Mouse (Mus musculus) midbrain, embryonic 14.5 days (tissue): ENCODE results near the gene Plppr2. TPM values are rescaled to one million over a fixed set of nuclear protein-coding genes. Genes with fewer than 3 reads are reported as not detected.
A peak's percentile ranks its signal among the peaks of the same experiment; 100 is the strongest.

Experiments
- ATAC-seq: fragments of 200-750 bp; cut with Nextera tagmentation; 2 replicates; pipeline ENCODE4 v1.8.0; 2017; ENCODE audit warnings: moderate number of reproducible peaks, moderate library complexity; ENCODE audit not compliant: low FRiP score, low TSS enrichment
- DNase-seq: peaks from one replicate; pipeline ENCODE4 v3.0.0-alpha.2; 2015
- H3K27ac ChIP-seq: fragments of 300-500 bp; sonication (generic); replicated peaks from 2 replicates; pipeline ENCODE4 v1.5.1; 2014; ENCODE audit warnings: mild to moderate bottlenecking, low read depth, low read length, moderate library complexity
- H3K27me3 ChIP-seq: fragments of 300-500 bp; sonication (generic); 2 replicates; pipeline ENCODE4 v1.6.1; 2014; ENCODE audit warnings: low read length, control low read depth, mixed read lengths; ENCODE audit not compliant: control insufficient read depth, insufficient read depth
- H3K36me3 ChIP-seq: fragments of 300-500 bp; sonication (generic); 2 replicates; pipeline ENCODE4 v1.6.1; 2014; ENCODE audit warnings: low read length, control low read depth; ENCODE audit not compliant: control insufficient read depth, insufficient read depth
- H3K4me1 ChIP-seq: fragments of 300-500 bp; sonication (generic); 2 replicates; pipeline ENCODE4 v1.6.1; 2014; ENCODE audit warnings: mild to moderate bottlenecking, antibody characterized with exemption, low read length, control low read depth; ENCODE audit not compliant: control insufficient read depth, insufficient read depth
- H3K4me2 ChIP-seq: fragments of 300-500 bp; sonication (generic); 2 replicates; pipeline ENCODE4 v1.6.1; 2014; ENCODE audit warnings: mild to moderate bottlenecking, low read length, moderate library complexity
- H3K4me3 ChIP-seq: fragments of 300-500 bp; sonication (generic); replicated peaks from 2 replicates; pipeline ENCODE4 v1.5.1; 2014; ENCODE audit warnings: low read depth, low read length
- H3K9ac ChIP-seq: fragments of 300-500 bp; sonication (generic); replicated peaks from 2 replicates; pipeline ENCODE4 v1.6.1; 2014; ENCODE audit warnings: mild to moderate bottlenecking, low read length, moderate library complexity
- H3K9me3 ChIP-seq: fragments of 300-500 bp; sonication (generic); 2 replicates; pipeline ENCODE4 v1.6.1; 2016; ENCODE audit warnings: low read length, control low read depth, mixed read lengths; ENCODE audit not compliant: control insufficient read depth
- WGBS: fragments of 180-500 bp; shearing (Covaris S2); extraction: QIAGEN DNeasy Blood & Tissue Kit; methylation state at CpG from one replicate; pipeline ENCODE4 v1.1.7; 2014; 5-methylcytosine and 5-hydroxymethylcytosine counted together
- polyA plus RNA-seq: library from polyadenylated mRNA; unstranded; fragments of >200 nt; fragmentation: Nextera tagmentation; extraction: Ambion mirVana; gene quantifications from 2 replicates; pipeline ENCODE4 v1.2.1, GENCODE M21; 2014

Plppr2 gene
- polyA plus RNA-seq, 1 experiment from 2014 or later, result 91.3 TPM

DNA sequence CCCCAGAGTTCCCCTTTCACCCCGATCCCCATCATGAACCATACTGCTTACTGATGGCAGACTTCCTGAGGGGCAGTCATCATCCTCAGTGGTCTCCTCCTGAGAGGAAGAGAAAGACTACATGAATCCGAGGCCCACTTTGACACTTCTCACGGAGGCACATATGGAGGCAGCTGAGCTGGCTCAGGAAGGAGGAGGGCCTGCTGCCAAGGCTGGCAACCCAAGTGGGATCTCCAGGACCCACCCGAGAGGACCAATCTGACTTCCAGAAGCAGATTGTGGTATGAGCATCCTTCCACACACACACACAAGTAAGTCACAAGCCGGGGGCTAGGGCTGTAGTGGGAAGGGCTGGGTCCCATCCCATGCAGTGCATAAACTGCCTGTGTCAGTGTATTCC is 40.5 kb downstream of the Plppr2 start:
- no peaks in the 10 kb centered on the region for H3K9me3 ChIP-seq
- no peak overlapping the region for H3K4me2 ChIP-seq
- 84% methylated on average over 5 of the region's 5 CpGs for WGBS
- H3K4me3 ChIP-seq, result no peak overlapping the region
- DNase-seq (no peak), ATAC-seq (no peak)
- no peaks in the 10 kb centered on the region for H3K27me3 ChIP-seq
- no peak overlapping the region for H3K27ac ChIP-seq
- no peak overlapping the region for H3K9ac ChIP-seq
- H3K4me1 ChIP-seq, result no peaks in the 10 kb centered on the region
- H3K36me3 ChIP-seq, result no peaks in the 10 kb centered on the region

DNA sequence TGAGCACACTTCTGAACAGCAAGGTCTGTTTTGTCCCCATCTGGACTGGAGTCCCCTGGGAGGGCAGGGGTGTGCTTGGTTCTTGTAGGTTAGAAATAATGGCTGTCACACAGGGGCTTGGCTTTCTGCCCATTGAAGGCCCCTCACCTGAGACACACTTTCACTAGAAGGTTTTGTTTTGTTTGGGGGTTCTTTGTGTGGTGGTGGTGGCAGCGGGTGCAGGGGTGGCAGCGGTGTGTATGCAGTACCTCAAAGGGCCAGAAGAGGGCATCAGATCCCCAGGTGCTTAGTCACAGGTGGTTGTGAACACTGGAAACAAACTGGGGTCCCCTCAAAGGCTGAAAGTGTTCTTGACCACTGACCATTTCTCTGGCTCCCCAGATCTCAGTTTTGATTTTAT is 41.1 kb downstream of the Plppr2 start:
- no peak overlapping the region for H3K9ac ChIP-seq
- 21% methylated on average over 2 of the region's 2 CpGs for WGBS
- no peaks in the 10 kb centered on the region for H3K4me1 ChIP-seq
- ATAC-seq (no peak), DNase-seq (peak; percentile 10)
- no peaks in the 10 kb centered on the region for H3K36me3 ChIP-seq
- H3K4me3 ChIP-seq, result no peak overlapping the region
- no peaks in the 10 kb centered on the region for H3K9me3 ChIP-seq
- H3K4me2 ChIP-seq, result no peak overlapping the region
- H3K27ac ChIP-seq, result no peak overlapping the region
- no peaks in the 10 kb centered on the region for H3K27me3 ChIP-seq

DNA sequence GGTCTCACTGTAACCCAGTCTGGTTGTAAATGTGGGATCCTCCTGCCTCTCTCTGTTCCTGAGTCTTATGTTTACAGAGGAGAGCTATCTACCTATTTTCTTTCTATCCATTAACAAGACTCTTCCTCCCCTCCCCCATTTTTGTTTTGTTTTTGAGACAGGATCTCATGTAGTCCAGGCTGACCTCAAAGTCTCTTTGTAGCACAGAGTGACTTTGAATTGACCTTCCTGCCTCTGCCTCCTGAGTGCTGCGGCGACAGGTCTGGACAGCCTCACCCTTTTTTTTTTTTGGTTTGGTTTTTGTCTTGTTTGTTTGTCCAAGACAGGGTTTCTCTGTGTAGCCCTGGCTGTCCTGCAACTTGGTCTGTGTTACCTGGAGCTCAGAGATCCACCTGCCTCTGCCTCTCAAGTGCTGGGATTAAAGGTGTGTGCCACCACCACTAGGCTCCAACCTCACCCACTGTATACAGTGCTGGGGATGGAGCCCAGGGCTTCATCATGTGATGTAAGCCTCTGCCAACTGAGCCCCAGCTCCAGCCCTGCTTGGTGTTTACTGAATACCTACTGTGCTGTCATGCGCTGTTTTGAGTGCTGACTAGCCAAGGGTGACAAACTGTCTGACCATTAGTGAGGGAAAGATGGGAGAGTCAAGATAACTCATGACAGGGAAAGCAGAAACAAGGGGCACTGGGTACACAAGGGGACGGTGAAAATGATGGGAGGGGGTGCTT is 41.7 kb downstream of the Plppr2 start:
- Histone ChIP-seq H3K36me3 (no peaks in the 10 kb centered on the region), H3K4me3 (no peak overlapping the region), H3K4me1 (no peaks in the 10 kb centered on the region), H3K27me3 (no peaks in the 10 kb centered on the region), H3K4me2 (no peak overlapping the region), H3K9ac (no peak overlapping the region), H3K9me3 (no peaks in the 10 kb centered on the region), H3K27ac (no peak overlapping the region)
- no peak for ATAC-seq
- WGBS, result 92% methylated on average over 4 of the region's 4 CpGs
- DNase-seq, result no peak

DNA sequence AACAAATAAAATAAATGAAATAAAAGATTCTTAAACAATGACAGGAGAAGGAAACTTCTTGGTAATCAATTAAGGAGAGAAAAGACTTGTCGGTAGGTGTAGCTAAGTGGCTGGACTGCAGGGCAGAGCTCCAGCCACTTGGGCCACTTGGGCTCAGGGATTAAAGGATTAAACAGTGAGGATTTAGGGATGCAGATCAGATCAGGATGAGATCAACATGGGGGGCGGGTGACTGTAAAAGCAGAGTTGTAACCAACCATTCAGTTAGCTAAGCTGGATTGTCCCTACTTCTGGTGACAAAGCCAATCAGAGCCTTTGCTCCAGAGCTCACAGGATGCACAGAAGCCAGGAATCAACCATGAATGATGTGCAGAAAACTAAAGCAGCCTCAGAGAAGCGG is 47.1 kb downstream of the Plppr2 start:
- DNase-seq (no peak), ATAC-seq (no peak)
- Histone ChIP-seq H3K4me3 (no peak overlapping the region), H3K36me3 (no peaks in the 10 kb centered on the region), H3K4me1 (peaks cover 12% of the 10 kb centered on the region), H3K27ac (no peak overlapping the region), H3K9me3 (no peaks in the 10 kb centered on the region), H3K27me3 (peaks cover 24% of the 10 kb centered on the region), H3K4me2 (no peak overlapping the region), H3K9ac (no peak overlapping the region)
- 6% methylated on average over 3 of the region's 3 CpGs for WGBS

DNA sequence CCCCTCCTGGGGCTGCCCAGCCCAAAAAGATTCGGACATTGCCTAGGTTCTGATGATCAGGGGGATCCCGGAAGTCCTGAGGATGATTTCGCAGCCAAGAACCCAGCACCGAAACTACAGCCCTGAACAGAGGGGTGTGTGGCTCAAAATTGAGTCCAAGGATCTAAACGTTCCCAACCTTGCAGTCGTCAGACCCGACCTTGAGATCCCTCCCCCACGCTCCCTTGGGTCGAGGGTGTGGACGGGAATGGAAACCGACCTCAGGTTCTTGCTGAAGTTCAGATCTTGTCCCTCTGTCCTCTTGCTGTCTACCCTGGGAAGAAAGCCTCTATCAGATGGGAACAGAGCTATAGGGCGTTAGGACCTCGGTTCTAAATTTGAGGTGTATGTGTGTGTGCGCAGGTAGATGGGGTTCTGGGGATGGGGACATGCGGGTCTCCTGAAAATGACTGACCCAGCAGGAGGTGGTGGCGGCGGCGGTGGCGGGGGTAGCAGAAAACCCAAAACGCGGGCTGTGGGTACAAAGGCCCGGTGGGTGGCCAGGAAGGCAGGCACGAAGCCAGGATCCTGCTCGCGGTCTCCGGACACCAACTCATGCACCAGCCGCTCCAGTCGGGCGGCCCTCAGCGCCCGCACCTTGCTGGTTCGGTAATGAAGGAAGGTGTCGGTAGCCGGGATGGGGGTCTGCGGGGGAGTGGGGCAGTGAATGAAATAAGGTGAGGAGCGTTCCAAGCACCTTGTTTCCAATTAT is 50.9 kb downstream of the Plppr2 start:
- 9% methylated on average over 36 of the region's 36 CpGs for WGBS
- Histone ChIP-seq H3K9ac (no peak overlapping the region), H3K4me2 (peak overlapping the region; percentile 57), H3K9me3 (no peaks in the 10 kb centered on the region), H3K4me3 (peak overlapping the region; percentile 32; the same call in 1 of the 2 replicates), H3K27ac (no peak overlapping the region), H3K27me3 (peaks cover 54% of the 10 kb centered on the region), H3K4me1 (peaks cover 23% of the 10 kb centered on the region), H3K36me3 (no peaks in the 10 kb centered on the region)
- DNase-seq (no peak), ATAC-seq (no peak)

DNA sequence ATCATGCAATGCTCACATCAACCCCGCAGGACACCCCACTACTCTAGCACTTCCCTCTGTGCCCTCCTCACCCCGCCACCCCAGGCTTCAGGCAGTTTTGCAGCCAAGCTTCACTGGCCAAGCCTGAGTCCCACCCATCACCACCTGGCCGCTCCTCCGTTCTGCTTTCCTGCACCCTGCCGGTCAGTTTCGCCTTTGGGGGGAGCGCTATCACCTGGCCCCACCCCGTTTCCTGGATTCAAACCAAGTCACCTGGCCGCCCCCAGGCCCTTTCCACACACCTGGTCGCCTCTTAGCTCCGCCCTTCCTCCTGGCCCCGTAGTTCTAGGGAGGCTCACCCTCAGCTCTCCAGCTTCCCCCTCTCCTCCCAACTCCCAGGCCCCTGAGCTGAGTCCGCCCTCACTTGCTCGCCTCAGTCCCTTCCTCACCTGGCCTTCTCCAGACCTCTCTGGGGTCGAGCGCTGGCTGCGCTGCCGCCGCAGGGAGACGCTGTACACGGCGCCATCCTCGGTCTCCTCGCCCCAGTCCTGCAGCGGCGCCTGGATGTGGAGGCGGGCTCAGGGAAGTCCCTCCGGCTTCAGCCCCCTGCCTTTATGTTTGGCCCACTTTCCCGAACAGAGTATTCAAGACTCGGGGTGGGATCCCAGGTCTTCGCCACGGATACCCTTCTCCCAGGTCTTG is 51.7 kb downstream of the Plppr2 start:
- Histone ChIP-seq H3K4me2 (peak overlapping the region; percentile 57), H3K9me3 (no peaks in the 10 kb centered on the region), H3K4me3 (peak overlapping the region; percentile 32), H3K27me3 (peaks cover 54% of the 10 kb centered on the region), H3K27ac (no peak overlapping the region), H3K4me1 (peaks cover 23% of the 10 kb centered on the region), H3K36me3 (no peaks in the 10 kb centered on the region), H3K9ac (peak overlapping the region; percentile 46; the same call in 1 of the 2 replicates)
- ATAC-seq (no peak), DNase-seq (peak; percentile 47)
- 1% methylated on average over 32 of the region's 32 CpGs for WGBS

DNA sequence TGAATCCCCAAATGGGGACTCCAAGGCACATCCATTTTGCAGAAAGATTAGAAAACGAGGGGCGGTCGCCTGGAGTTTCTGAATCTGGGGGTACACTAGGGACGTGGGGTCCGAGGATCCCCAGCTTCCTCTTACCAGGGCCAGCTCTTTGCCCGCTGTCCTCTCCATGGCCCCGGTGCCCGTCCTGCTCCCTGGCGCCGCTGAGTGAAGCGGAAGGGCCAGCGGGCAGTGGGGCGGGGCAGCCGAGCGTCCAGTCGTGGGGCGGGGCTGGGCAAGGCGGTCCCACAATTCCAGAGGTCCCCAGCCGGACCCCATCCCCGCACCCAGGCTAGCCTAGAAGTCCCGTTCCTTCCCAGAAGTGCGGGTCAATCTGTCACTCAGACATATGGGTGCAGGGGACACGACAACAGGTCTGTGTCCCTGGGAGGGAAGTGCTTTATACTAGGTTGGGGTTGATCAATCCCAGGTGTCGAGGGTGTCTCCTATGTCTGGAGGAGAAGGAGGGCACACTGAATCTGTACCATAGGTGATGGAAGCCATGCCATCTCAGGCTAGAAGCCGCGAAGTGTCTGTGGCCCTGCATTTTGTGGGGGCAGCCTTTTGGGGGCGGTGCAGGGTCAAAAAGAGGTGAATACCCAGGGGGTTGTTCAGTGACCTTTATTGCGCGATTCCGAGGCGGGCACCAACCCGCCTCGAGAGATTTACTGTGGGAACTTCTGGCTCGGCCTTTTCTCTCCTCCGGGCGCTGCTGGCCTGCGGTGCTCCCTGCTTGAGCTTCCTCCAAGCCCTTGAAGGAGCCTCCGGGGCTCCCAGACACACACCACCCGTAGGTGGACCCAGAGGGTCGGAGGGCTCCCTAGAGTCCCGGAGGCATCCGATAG is 52.6 kb downstream of the Plppr2 start, which contains the start of gene Rgl3:
TSS of gene Rgl3 (minus strand) at position 217 of the 881 bp plus-strand sequence.
- Histone ChIP-seq H3K9ac (peak within 1 kb of the TSS; percentile 46; the same call in 1 of the 2 replicates), H3K27ac (no peak within 1 kb of the TSS), H3K4me2 (peak within 1 kb of the TSS; percentile 57), H3K36me3 (no peaks in the 10 kb centered on the region), H3K4me3 (peak within 1 kb of the TSS; percentile 32), H3K27me3 (peaks cover 54% of the 10 kb centered on the region), H3K4me1 (peaks cover 23% of the 10 kb centered on the region), H3K9me3 (no peaks in the 10 kb centered on the region)
- WGBS, result 2% methylated on average over 42 of the region's 42 CpGs
- ATAC-seq (no peak), DNase-seq (no peak)

DNA sequence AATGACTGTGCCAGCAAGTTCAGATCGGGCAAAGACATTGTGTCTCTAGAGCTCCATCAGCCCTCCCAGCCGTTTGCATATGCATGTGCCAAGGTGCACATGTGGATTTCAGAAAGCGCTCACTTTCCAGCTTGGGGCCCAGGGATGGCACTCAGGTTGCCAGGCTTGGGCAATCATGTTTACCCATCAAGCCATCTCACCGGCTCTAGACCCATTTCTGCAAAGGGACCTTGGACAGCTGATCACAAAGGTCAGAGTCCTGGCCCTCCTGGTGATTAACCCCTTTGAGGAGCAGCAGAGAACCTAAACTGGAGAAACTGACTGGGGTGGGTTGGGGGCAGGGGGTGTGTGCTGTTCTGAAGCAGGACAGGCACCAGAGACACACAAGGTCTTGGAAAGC is 55.4 kb downstream of the Plppr2 start:
- Histone ChIP-seq H3K4me1 (peaks cover 23% of the 10 kb centered on the region), H3K27me3 (peaks cover 46% of the 10 kb centered on the region)
- WGBS, result 84% methylated on average over 4 of the region's 4 CpGs

More for the DNA sequence above, 55.4 kb downstream of the Plppr2 start:
- no peaks in the 10 kb centered on the region for H3K36me3 ChIP-seq
- H3K9ac ChIP-seq, result no peak overlapping the region
- no peak overlapping the region for H3K4me3 ChIP-seq
- no peak overlapping the region for H3K27ac ChIP-seq
- no peak overlapping the region for H3K4me2 ChIP-seq
- no peaks in the 10 kb centered on the region for H3K9me3 ChIP-seq
- DNase-seq (no peak), ATAC-seq (no peak)
